Mouse (Mus musculus) testis, adult 2 months (tissue): Measurements from ENCODE around the gene Tmem51.

Experiments used
- CTCF ChIP-seq: fragments of 200-500 bp; IDR thresholded peaks from 2 replicates; pipeline ENCODE4 v1.5.1; 2012; ENCODE audit warnings: low read depth, mild to moderate bottlenecking, inconsistent platforms, low read length, moderate library complexity; ENCODE audit not compliant: control insufficient read depth, insufficient read depth, insufficient replicate concordance
- POLR2A ChIP-seq: fragments of 200-500 bp; IDR thresholded peaks from 2 replicates; pipeline ENCODE4 v1.6.1; 2012; ENCODE audit warnings: low read depth, mild to moderate bottlenecking, inconsistent platforms, low read length, moderate library complexity; ENCODE audit not compliant: control insufficient read depth

DNA sequence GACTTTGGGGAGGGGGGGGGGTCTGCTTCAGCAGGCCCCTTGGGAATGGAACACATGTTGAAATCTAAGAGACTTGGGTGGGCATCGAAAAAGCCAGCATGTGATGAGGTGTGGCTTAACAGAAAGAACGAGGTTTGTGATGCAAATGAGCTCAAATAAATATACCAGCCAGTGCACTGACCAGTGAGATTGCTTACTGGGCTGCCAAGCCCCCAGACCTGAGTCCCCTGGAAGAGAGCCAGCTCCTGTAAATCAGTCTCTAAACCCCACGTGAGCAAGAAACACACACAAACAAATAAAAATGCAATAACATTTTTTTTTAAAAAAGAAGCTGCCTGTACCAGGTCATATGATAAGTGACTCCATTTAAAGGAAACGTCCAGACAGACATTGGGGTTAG, 17.5 kb downstream of the Tmem51 start:
- TF ChIP-seq POLR2A = no peak
- no peak for TF ChIP-seq CTCF
